Mouse (Mus musculus): ENCODE measurements around the gene Zfp207. TPM values are rescaled to one million over a fixed set of nuclear protein-coding genes. Genes with fewer than 3 reads are reported as not detected.

Gene Zfp207
- polyA plus RNA-seq, 1 experiment, result 162 TPM

Other genes starting within 250 kb of the Zfp207 start
- 8.7 and 9.5 TPM in 2 replicates for gene Tefm, start 241.1 kb upstream of the Zfp207 start, polyA plus RNA-seq (2012; rRNA removed)
- gene Adap2, start 229.2 kb upstream of the Zfp207 start, polyA plus RNA-seq (2012; rRNA removed), result 5.7 and 7.8 TPM in 2 replicates
- 4.3 and 4.6 TPM in 2 replicates for gene Rnf135, start 199.4 kb upstream of the Zfp207 start, polyA plus RNA-seq (2012; rRNA removed)
- 56.5 and 58.5 TPM in 2 replicates for gene Rhot1, start 174.3 kb upstream of the Zfp207 start, polyA plus RNA-seq (2012; rRNA removed)
- 12.3 and 14.3 TPM in 2 replicates for gene Rhbdl3, start 82.4 kb upstream of the Zfp207 start, polyA plus RNA-seq (2012; rRNA removed)
- 27.1 and 33.0 TPM in 2 replicates for gene 5730455P16Rik, start 5.2 kb upstream of the Zfp207 start, polyA plus RNA-seq (2012; rRNA removed)
- gene Psmd11, start 45.3 kb downstream of the Zfp207 start, polyA plus RNA-seq (2012; rRNA removed), result 72.2 and 73.9 TPM in 2 replicates
- gene Cdk5r1, start 93.7 kb downstream of the Zfp207 start, polyA plus RNA-seq (2012; rRNA removed), result 242 and 258 TPM in 2 replicates